Mouse (Mus musculus) v-Abl transformed pro-B cells (cell line): ENCODE measurements around the gene Ppp2r2c.

Source experiments
- in situ Hi-C, 2 experiments: fragments of 400-800 bp; cut with MboI; formaldehyde crosslinking; loops; one replicate each; pipeline ENCODE4 v1.15.1; 2025; ENCODE audit not compliant: unreplicated experiment in 2 of 2

The Ppp2r2c gene

GRCm38 (mm10) chr5:36894604-36895368 is 26.5 kb downstream of the Ppp2r2c start:
- in situ Hi-C loops: no loop called here

GRCm38 (mm10) chr5:36895621-36896573 is 27.6 kb downstream of the Ppp2r2c start:
- in situ Hi-C loops: no loop called here

GRCm38 (mm10) chr5:36897999-36898398 is 29.7 kb downstream of the Ppp2r2c start:
- in situ Hi-C loops: no loop called here

GRCm38 (mm10) chr5:36898415-36899109 is 30.2 kb downstream of the Ppp2r2c start:
- in situ Hi-C loops: no loop called here

- in situ Hi-C loops: no loop called here
These were observed 31.1 kb downstream of the Ppp2r2c start for GRCm38 (mm10) chr5:36899392-36899791.

GRCm38 (mm10) chr5:36900189-36900619 is 31.9 kb downstream of the Ppp2r2c start:
- in situ Hi-C loops: no loop called here

- in situ Hi-C loops: no loop called here
These were observed 34.5 kb downstream of the Ppp2r2c start for GRCm38 (mm10) chr5:36902807-36903206.

GRCm38 (mm10) chr5:36904131-36904530 is 35.8 kb downstream of the Ppp2r2c start:
- in situ Hi-C loops: no loop called here

GRCm38 (mm10) chr5:36904703-36905102 is 36.4 kb downstream of the Ppp2r2c start:
- in situ Hi-C loops: no loop called here

GRCm38 (mm10) chr5:36905216-36905615 is 36.9 kb downstream of the Ppp2r2c start:
- in situ Hi-C loops: no loop called here

GRCm38 (mm10) chr5:36907695-36908094 is 39.4 kb downstream of the Ppp2r2c start:
- in situ Hi-C loops: no loop called here

GRCm38 (mm10) chr5:36909545-36909944 is 41.2 kb downstream of the Ppp2r2c start:
- in situ Hi-C loops: no loop called here

GRCm38 (mm10) chr5:36910980-36911379 is 42.7 kb downstream of the Ppp2r2c start:
- in situ Hi-C loops: no loop called here

- in situ Hi-C loops: no loop called here
These were observed 43.5 kb downstream of the Ppp2r2c start for GRCm38 (mm10) chr5:36911759-36912352.

- in situ Hi-C loops: no loop called here
These were observed 44.4 kb downstream of the Ppp2r2c start for GRCm38 (mm10) chr5:36912602-36913310.

GRCm38 (mm10) chr5:36915256-36915655 is 46.9 kb downstream of the Ppp2r2c start:
- in situ Hi-C loops: no loop called here

GRCm38 (mm10) chr5:36916581-36916980 is 48.3 kb downstream of the Ppp2r2c start:
- in situ Hi-C loops: no loop called here

- in situ Hi-C loops: no loop called here
These were observed 48.9 kb downstream of the Ppp2r2c start for GRCm38 (mm10) chr5:36917245-36917644.

- in situ Hi-C loops: no loop called here
These were observed 49.7 kb downstream of the Ppp2r2c start for GRCm38 (mm10) chr5:36918016-36918415.

- in situ Hi-C loops: no loop called here
These were observed 51.8 kb downstream of the Ppp2r2c start for GRCm38 (mm10) chr5:36920072-36920471.
